Mouse (Mus musculus): Measurements from ENCODE around the gene Cc2d2b. TPM values are rescaled to one million over a fixed set of nuclear protein-coding genes. Genes with fewer than 3 reads are reported as not detected.

Gene Cc2d2b
- polyA plus RNA-seq, 1 experiment from 2014 or later, result 0.72 TPM

DNA sequence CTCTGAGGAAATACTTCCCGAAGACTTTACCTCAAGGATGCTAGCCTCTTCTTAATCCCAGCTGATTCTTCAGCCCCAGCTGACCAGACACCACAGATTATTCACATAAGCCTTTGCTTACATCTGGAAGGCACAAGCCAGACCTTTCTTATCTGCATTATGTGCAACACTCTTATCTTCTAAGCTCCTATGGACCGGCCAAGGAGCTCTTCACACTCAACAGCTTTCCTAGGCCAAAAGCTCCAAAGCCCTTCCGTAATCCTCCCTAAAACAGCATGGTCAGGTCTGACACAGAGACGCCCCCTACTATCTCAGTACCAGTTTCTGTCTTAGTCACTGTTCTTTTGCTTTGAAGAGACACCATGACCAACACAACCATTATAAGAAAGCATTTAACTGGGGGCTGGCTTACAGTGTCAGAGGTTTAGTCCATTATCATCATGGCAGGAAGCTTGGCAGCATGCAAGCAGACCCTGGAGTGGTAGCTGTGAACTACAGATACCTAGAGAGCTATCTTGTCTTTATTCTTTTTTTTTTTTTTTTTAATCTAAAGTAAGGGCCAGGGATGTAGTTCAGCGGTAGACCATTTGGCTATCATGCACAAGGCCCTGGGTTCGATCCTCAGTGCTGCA is 69.5 kb downstream of the Cc2d2b start:
- H3K4me2 ChIP-seq (ENCODE audit: low read depth, low read length), result peak overlapping the region; percentile 18; the same call in 1 of the 2 replicates
- peaks cover 29% of the 10 kb centered on the region for H3K4me1 ChIP-seq (ENCODE audit: control insufficient read depth, low read depth, low read length)
- H3K9ac ChIP-seq (ENCODE audit: low read depth, low read length), result no peak overlapping the region
- peak; percentile 20; the same call in 1 of the 2 replicates for ATAC-seq (ENCODE audit: low read depth)
- H3K36me3 ChIP-seq (ENCODE audit: control insufficient read depth, insufficient read depth), result no peaks in the 10 kb centered on the region
- no peak overlapping the region for H3K4me3 ChIP-seq (ENCODE audit: low read depth, low read length)
- WGBS (ENCODE audit: insufficient replicate concordance), result 29% methylated on average over 6 of the region's 6 CpGs
- no peaks in the 10 kb centered on the region for H3K27me3 ChIP-seq (ENCODE audit: control insufficient read depth, insufficient read depth, low read depth, low read length)
- no peaks in the 10 kb centered on the region for H3K9me3 ChIP-seq (replicated peaks; ENCODE audit: control insufficient read depth, low read length)
- H3K27ac ChIP-seq (ENCODE audit: low read length), result peak overlapping the region; percentile 58

DNA sequence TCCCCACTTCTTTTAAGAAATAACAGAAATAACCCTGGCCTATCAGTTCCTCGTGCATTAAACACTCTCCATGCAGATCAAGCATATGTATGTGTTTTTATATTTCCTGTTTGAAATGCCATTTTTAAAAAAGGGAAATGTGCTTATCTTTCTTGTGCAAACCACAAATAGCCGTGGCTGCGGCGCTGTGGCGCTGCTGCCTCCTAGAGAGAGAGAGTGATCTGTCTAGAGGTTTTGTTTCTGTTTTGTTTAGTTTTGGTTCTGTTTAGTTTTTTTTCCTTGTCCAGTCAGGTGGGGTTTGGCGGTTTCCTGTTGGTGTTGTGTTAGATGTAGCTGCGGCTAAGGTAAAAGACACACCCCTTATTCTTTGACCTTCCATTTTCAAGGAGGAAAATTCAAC is 70.2 kb downstream of the Cc2d2b start:
- Histone ChIP-seq H3K4me2 (ENCODE audit: low read depth, low read length) (peak overlapping the region; percentile 36; the same call in 1 of the 2 replicates), H3K4me1 (ENCODE audit: control insufficient read depth, low read depth, low read length) (peaks cover 29% of the 10 kb centered on the region), H3K27me3 (ENCODE audit: control insufficient read depth, insufficient read depth, low read depth, low read length) (no peaks in the 10 kb centered on the region), H3K4me3 (ENCODE audit: low read depth, low read length) (no peak overlapping the region; the same call in 1 of the 2 replicates), H3K36me3 (ENCODE audit: control insufficient read depth, insufficient read depth) (no peaks in the 10 kb centered on the region), H3K9me3 (replicated peaks; ENCODE audit: control insufficient read depth, low read length) (no peaks in the 10 kb centered on the region), H3K27ac (ENCODE audit: low read length) (peak overlapping the region; percentile 58), H3K9ac (ENCODE audit: low read depth, low read length) (peak overlapping the region; percentile 38)
- WGBS (ENCODE audit: insufficient replicate concordance), result 10% methylated on average over 7 of the region's 7 CpGs
- ATAC-seq (ENCODE audit: low read depth), result peak; percentile 53

DNA sequence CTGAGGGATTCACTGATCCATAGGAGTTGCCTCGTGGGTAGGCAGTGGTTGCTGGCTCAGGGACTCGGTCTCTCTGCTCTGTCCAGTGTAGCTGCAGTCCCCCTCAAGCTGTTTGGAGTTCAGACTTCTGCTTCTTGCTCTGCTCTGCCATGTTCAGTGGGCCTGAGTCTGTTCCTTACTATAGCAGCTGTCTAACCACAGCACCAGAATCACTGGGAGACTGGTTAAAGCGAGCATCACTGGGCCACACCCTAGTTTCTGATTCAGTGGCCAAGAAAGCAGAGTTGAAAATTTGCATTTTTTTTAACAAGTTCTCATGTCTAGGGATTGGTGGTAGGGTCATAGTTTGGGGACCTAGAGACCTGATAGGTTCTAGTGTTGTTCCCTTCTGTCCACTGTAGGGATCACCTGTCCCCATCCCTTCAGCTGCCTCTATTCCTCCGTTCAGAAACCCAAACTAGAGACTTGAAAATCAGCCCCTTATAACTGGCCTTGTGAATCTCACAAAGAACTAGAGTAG is 72.8 kb downstream of the Cc2d2b start:
- ATAC-seq (ENCODE audit: low read depth), result no peak
- no peak overlapping the region for H3K4me3 ChIP-seq (ENCODE audit: low read depth, low read length)
- 54% methylated on average over 4 of the region's 4 CpGs for WGBS (ENCODE audit: insufficient replicate concordance)

DNA sequence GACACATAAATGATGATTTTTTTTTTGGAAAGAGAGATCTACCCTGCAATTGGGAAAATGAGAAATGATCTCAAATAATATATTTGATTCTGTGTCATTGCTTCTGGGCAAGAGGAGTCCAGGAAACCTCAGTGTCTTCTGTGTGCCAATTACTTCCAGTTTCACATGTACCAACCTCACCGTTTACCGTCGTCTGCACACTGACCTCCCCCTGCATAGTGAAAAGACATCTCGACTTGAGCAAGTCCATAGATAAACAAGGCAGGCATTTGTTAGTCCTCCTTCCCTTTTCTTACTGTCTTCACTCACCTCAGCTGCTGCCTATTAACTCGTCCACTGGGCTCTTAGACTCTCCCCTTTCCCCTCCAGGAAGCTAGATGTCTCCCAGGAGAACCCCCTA is 77.1 kb downstream of the Cc2d2b start:
- Histone ChIP-seq H3K9ac (ENCODE audit: low read depth, low read length) (no peak overlapping the region), H3K27me3 (ENCODE audit: control insufficient read depth, insufficient read depth, low read depth, low read length) (no peaks in the 10 kb centered on the region; the same call in 1 of the 2 replicates), H3K4me1 (ENCODE audit: control insufficient read depth, low read depth, low read length) (peaks cover 5% of the 10 kb centered on the region), H3K27ac (ENCODE audit: low read length) (no peak overlapping the region), H3K4me3 (ENCODE audit: low read depth, low read length) (no peak overlapping the region), H3K9me3 (replicated peaks; ENCODE audit: control insufficient read depth, low read length) (no peaks in the 10 kb centered on the region), H3K36me3 (ENCODE audit: control insufficient read depth, insufficient read depth) (no peaks in the 10 kb centered on the region), H3K4me2 (ENCODE audit: low read depth, low read length) (no peak overlapping the region)
- WGBS (ENCODE audit: insufficient replicate concordance), result 30% methylated on average over 5 of the region's 5 CpGs
- no peak for ATAC-seq (ENCODE audit: low read depth)

More for the DNA sequence above, 72.8 kb downstream of the Cc2d2b start:
- Histone ChIP-seq H3K27ac (ENCODE audit: low read length) (no peak overlapping the region), H3K36me3 (ENCODE audit: control insufficient read depth, insufficient read depth) (no peaks in the 10 kb centered on the region), H3K4me1 (ENCODE audit: control insufficient read depth, low read depth, low read length) (peaks cover 21% of the 10 kb centered on the region), H3K4me2 (ENCODE audit: low read depth, low read length) (no peak overlapping the region), H3K9ac (ENCODE audit: low read depth, low read length) (no peak overlapping the region), H3K27me3 (ENCODE audit: control insufficient read depth, insufficient read depth, low read depth, low read length) (no peaks in the 10 kb centered on the region), H3K9me3 (replicated peaks; ENCODE audit: control insufficient read depth, low read length) (no peaks in the 10 kb centered on the region)

DNA sequence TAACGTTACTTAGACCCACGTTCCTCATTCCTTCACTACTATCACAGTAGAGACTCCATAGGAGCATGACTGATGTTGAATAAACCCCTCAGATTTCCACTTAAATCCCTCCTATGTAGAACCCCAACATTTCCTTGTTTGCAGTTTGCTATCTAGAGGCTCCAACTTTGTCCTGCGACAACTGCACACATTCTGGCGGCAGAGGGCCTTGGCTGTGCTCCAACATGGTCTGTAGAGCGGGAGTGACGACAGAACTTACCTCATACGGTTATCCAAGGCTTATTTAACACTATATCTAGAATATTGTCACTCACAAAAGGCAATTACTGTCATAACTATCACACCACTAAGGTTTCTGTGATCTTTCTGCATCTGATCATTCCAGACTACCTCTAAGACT is 78.2 kb downstream of the Cc2d2b start:
- Histone ChIP-seq H3K36me3 (ENCODE audit: control insufficient read depth, insufficient read depth) (no peaks in the 10 kb centered on the region), H3K27ac (ENCODE audit: low read length) (no peak overlapping the region), H3K9me3 (replicated peaks; ENCODE audit: control insufficient read depth, low read length) (no peaks in the 10 kb centered on the region), H3K4me1 (ENCODE audit: control insufficient read depth, low read depth, low read length) (peaks cover 5% of the 10 kb centered on the region), H3K9ac (ENCODE audit: low read depth, low read length) (no peak overlapping the region), H3K27me3 (ENCODE audit: control insufficient read depth, insufficient read depth, low read depth, low read length) (no peaks in the 10 kb centered on the region; the same call in 1 of the 2 replicates), H3K4me3 (ENCODE audit: low read depth, low read length) (no peak overlapping the region), H3K4me2 (ENCODE audit: low read depth, low read length) (no peak overlapping the region)
- no peak for ATAC-seq (ENCODE audit: low read depth)
- 59% methylated on average over 7 of the region's 7 CpGs for WGBS (ENCODE audit: insufficient replicate concordance)

DNA sequence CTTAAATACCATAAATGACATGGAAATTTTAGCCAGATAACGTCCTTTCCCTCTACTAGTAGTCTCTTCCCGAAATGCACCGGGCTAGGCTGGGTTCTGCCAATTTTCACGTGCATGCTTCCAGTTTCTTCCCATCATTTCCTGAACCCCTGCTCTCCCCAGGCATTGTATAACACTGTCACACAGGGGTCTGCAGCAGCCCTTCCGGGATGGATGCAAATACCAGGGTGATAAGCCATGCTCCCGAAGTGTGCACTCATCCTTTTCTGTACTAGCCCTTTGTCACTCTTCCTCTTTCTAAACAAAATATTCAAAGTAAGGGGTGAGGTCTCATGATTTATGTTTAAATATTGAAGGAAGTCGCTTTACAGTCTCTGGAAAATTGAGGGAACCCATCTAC is 81.6 kb downstream of the Cc2d2b start:
- Histone ChIP-seq H3K4me2 (ENCODE audit: low read depth, low read length) (peak overlapping the region; percentile 85), H3K27me3 (ENCODE audit: control insufficient read depth, insufficient read depth, low read depth, low read length) (no peaks in the 10 kb centered on the region; the same call in 1 of the 2 replicates), H3K36me3 (ENCODE audit: control insufficient read depth, insufficient read depth) (no peaks in the 10 kb centered on the region), H3K9me3 (replicated peaks; ENCODE audit: control insufficient read depth, low read length) (no peaks in the 10 kb centered on the region), H3K9ac (ENCODE audit: low read depth, low read length) (peak overlapping the region; percentile 89), H3K4me3 (ENCODE audit: low read depth, low read length) (peak overlapping the region; percentile 85), H3K27ac (ENCODE audit: low read length) (no peak overlapping the region), H3K4me1 (ENCODE audit: control insufficient read depth, low read depth, low read length) (peaks cover 14% of the 10 kb centered on the region)
- ATAC-seq (ENCODE audit: low read depth), result no peak
- WGBS (ENCODE audit: insufficient replicate concordance), result 33% methylated on average over 7 of the region's 7 CpGs

DNA sequence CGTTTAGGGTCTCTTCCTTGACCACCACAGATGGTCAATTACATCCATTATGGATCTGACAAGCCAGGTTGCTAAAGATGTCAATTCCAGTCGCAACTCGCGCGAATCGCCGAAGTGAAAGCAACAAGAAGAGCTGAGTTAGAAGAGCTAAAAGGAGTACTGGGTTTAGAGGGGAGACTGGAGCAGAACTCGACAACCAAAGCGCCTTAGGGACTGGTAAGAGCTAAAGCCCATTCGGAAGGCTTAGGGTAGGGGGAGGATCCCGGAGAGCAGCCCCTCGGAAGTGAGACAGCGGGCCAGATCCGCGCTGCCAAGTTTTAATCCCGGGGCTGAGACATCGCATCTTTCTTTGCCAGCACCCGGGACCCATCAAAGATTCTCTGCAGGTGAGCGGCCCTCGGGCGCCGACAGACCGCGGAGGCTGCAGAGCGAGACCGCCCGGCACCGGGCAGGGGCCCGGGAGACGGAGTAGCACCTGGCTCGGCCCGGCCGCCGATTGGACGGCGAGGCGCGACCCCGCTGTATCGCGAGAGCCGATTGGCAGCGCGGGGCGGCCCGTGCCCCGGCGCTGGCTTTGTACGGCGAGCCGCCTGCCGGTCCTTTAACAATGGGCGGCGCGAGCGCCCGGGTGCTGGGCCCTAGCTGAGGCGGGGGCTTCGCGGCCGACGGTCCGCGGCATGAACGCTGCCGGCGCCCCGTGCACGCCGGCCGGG is 82.3 kb downstream of the Cc2d2b start, which contains the start of gene Ccnj:
Ccnj (plus strand) TSS at position 577 of the 713 bp plus-strand sequence.
- peak; percentile 100 for ATAC-seq (ENCODE audit: low read depth)
- under 1% methylated on average over 71 of the region's 71 CpGs for WGBS (ENCODE audit: insufficient replicate concordance)
- peak within 1 kb of the TSS; percentile 51 for H3K27ac ChIP-seq (ENCODE audit: low read length)
- H3K4me3 ChIP-seq (ENCODE audit: low read depth, low read length), result peak within 1 kb of the TSS; percentile 85
- peak within 1 kb of the TSS; percentile 85 for H3K4me2 ChIP-seq (ENCODE audit: low read depth, low read length)
- peaks cover 14% of the 10 kb centered on the region for H3K4me1 ChIP-seq (ENCODE audit: control insufficient read depth, low read depth, low read length)
- H3K9ac ChIP-seq (ENCODE audit: low read depth, low read length), result peak within 1 kb of the TSS; percentile 89
- H3K36me3 ChIP-seq (ENCODE audit: control insufficient read depth, insufficient read depth), result no peaks in the 10 kb centered on the region
- H3K27me3 ChIP-seq (ENCODE audit: control insufficient read depth, insufficient read depth, low read depth, low read length), result no peaks in the 10 kb centered on the region; the same call in 1 of the 2 replicates
- H3K9me3 ChIP-seq (replicated peaks; ENCODE audit: control insufficient read depth, low read length), result no peaks in the 10 kb centered on the region

DNA sequence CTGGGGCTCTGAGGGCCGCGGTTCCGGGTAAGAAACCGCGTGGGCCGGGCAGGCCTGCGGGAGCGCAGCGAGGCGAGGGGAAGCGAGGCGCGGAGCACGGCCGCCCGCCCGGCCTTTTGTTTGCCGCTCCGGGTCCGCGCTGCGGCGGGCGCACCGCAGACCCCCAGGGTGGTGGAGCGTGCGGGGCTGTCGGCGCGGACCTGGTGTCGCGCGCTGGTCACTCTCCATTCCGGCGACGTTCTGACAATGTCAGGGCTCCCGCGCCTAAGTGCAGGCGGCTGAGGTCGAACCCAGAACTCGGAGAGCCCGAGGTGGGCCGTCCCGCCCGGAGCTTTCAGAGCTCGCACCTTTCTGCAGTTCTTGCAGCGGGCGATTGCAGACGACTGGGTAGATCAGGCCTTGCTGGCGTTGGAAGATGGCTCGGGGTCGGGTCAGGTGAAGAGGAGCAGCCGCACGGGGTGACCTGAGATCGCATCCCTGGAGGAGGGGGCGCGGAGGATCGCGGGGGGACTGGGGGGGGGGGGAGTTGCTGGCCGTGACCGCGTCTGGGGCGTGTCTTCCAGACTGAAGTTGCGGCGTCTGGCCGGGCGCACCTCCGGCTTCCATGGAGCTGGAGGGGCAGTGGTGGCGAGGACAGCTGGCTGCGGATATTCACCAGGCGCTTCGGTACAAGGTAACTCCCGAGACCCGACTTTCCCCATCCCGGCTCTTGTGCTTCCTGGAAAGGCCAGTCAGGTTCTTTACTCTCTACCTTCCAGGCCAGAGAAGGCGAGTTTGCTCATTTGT is 83.1 kb downstream of the Cc2d2b start:
- peak overlapping the region; percentile 89 for H3K9ac ChIP-seq (ENCODE audit: low read depth, low read length)
- no peaks in the 10 kb centered on the region; the same call in 1 of the 2 replicates for H3K27me3 ChIP-seq (ENCODE audit: control insufficient read depth, insufficient read depth, low read depth, low read length)
- H3K9me3 ChIP-seq (replicated peaks; ENCODE audit: control insufficient read depth, low read length), result no peaks in the 10 kb centered on the region
- H3K4me3 ChIP-seq (ENCODE audit: low read depth, low read length), result peak overlapping the region; percentile 85
- peak overlapping the region; percentile 51 for H3K27ac ChIP-seq (ENCODE audit: low read length)
- H3K4me2 ChIP-seq (ENCODE audit: low read depth, low read length), result peak overlapping the region; percentile 85
- peaks cover 14% of the 10 kb centered on the region for H3K4me1 ChIP-seq (ENCODE audit: control insufficient read depth, low read depth, low read length)
- under 1% methylated on average over 69 of the region's 76 CpGs for WGBS (ENCODE audit: insufficient replicate concordance)
- peak; percentile 53 for ATAC-seq (ENCODE audit: low read depth)
- no peaks in the 10 kb centered on the region for H3K36me3 ChIP-seq (ENCODE audit: control insufficient read depth, insufficient read depth)

Measured in liver, embryonic 16.5 days (tissue).